Mouse (Mus musculus) intestine, embryonic 14.5 days (tissue): ENCODE measurements around the gene Nt5dc3. TPM values are rescaled to one million over a fixed set of nuclear protein-coding genes. Genes with fewer than 3 reads are reported as not detected.

Experiments
- polyA plus RNA-seq: library from polyadenylated mRNA; unstranded; fragments of >200 nt; fragmentation: Nextera tagmentation; extraction: Ambion mirVana; gene quantifications from 2 replicates; pipeline ENCODE4 v1.2.1, GENCODE M21; 2014

Nt5dc3 gene
- polyA plus RNA-seq, 1 experiment from 2014 or later = 1.9 TPM

Other genes with a start within 250 kb of the Nt5dc3 start
- 459 and 488 TPM in 2 replicates for gene Hsp90b1, start 73.5 kb upstream of the Nt5dc3 start, polyA plus RNA-seq
- gene Ttc41, start 73.2 kb upstream of the Nt5dc3 start, polyA plus RNA-seq = 3.5 and 3.7 TPM in 2 replicates
- gene Gm49358, start 15.0 kb upstream of the Nt5dc3 start, polyA plus RNA-seq = not detected in 2 replicates
- 1.3 and 2.6 TPM in 2 replicates for gene Stab2, start 229.0 kb downstream of the Nt5dc3 start, polyA plus RNA-seq